Mouse (Mus musculus): ENCODE results near the gene Crebrf.
A peak's percentile ranks its signal among the peaks of the same experiment; 100 is the strongest.

The Crebrf gene

GRCm38 (mm10) chr17:26715271-26715758 lies at the start of gene Crebrf:
Crebrf (plus strand) TSS chr17:26715650.
- DNase-seq (ENCODE audit: low spot score in 2 of 2), result peak; percentile 99

DNA sequence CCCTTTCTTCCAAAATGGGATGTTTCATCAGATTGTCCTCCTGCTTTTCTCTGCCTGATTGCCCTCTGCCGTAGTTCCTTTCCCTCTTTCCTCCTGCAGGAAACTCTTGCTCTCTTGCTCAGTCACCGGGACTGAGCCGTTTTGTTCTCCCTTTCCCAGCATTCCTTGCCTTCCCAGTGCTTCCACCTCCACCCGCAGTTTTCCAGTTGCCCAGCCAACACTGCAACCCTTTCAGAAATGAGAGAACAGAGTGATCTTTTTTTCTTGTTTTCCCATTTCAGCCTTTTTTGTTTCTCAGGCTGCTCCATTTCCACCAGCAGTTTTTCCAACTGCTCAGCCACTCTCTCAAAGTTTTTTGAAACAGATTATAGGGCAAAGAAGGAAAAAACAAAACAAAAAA lies 44.2 kb upstream of the Crebrf start:
- DNase-seq (ENCODE audit: low spot score in 2 of 2), result no peak

DNA sequence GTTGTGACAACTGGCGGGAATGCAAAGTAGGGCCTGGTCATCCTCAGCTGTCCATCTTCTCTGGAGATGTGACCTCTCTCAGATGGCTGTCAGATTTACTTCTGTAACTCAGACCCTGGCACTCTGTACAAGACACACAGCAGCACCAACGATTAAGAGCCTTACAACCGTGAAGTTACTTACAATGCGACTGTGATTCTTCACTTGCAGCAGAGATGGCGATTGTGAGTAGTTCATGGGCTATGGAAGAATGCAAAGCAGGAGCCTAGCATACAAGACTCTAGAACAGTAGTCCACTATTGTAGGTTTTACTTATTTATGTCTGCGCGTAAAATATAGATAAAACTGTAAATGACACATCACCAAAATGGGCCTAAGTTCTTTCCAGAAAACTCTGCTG lies 39.6 kb upstream of the Crebrf start:
- DNase-seq (ENCODE audit: low spot score in 2 of 2), result no peak

DNA sequence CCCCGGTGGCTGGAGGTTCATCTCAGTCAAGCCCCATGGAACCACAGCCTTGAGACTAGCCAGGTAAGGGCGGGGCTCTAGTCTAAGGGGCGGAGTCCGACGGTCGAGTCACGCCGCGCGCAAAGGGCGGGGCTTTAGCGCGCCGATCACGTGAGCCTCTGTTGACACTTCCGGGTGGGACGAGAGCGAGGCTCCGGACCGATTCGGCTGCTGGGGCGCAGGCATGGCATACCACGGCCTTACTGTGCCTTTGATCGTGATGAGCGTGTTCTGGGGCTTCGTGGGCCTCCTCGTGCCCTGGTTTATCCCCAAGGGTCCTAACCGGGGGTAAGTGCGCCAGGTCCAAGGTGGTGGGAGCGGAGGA lies 39.2 kb upstream of the Crebrf start:
- peak; percentile 83 to 89 for DNase-seq (ENCODE audit: low spot score in 2 of 2)

GRCm38 (mm10) chr17:26676616-26677376 lies 38.7 kb upstream of the Crebrf start:
- DNase-seq (ENCODE audit: low spot score in 2 of 2), result peak; percentile 76 to 82

GRCm38 (mm10) chr17:26677711-26678637 lies 37.5 kb upstream of the Crebrf start:
- DNase-seq (ENCODE audit: low spot score in 2 of 2), result no peak

- no peak for DNase-seq (ENCODE audit: low spot score in 2 of 2)
Observed at GRCm38 (mm10) chr17:26681276-26681675, 34.2 kb upstream of the Crebrf start.

DNA sequence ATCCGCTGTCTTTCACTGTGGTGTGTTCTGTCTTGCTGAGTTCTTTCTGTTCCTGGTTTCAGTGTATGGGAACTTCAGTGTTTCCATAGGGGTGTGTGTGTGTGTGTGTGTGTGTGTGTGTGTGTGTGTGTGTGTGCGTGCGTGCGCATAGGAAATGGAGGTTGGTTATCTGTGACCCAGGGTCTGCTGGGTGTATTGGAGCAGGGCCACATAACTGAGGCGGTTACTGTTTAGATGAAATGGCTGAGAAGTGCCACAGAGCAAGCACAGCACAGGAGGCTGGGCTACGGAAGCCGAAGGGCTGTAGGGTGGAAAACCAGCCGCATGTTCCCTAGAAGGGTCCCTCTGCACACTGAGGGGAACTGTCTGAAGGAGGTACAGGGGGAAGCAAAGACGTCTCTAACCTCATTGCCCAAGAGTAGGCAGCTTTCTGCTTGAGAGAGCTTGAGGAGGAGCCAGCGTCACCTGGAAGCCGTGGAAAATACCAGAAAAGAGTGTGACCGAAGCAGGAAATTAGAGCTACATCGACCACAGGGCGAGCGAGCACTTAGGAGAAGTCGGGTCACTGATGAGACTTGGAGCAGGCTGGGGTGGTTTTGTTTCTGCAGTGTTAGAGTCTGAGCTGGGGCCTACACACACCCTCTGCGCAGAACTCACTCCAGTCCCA lies 29.0 kb upstream of the Crebrf start:
- DNase-seq (ENCODE audit: low spot score in 2 of 2), result no peak

DNA sequence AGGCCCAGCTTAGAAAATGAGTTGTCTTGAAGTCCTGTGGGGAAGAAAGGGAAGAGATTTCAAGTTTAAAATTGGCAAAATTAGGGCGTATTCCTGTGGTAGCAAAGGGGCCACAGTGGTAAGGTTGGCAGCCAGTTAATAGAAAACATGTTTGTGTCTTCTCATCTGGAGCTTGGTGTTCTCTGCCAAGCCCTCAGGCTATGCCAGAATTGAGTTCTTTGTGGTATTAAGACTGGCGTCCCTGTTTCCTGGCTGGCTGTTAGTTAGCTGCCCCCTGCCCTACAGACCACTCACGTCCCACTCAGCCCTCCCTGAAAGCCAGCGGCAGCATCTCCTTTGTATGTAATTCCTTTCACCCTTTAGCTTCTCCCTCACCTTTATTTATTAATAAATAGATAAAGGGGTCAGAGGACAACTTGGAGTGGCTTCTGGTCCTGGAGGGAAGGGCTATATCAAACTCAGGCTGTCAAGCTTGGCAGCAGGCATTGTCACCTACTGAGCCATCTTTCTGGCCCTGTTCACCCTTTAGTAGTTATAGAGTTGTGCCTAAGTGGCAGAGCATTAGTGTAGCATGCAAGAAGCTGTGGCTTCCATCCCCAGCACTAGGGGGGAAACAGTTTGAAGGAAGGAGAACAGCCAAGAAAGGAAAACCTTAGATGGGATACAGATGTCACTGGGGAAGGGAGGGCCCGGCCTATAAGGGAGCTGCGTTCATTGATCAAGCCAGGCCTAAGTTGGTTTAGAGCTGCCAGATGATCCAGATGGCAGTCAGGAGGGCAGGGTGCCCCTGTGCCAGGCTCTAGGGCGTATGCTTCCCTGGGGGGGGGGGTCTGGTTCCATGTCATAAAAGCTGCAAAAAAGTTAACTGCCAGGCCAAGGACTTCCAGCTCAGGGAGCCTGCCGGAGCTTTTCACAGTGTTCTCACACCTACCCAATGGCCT lies 26.4 kb upstream of the Crebrf start:
- no peak for DNase-seq (ENCODE audit: low spot score in 2 of 2)

DNA sequence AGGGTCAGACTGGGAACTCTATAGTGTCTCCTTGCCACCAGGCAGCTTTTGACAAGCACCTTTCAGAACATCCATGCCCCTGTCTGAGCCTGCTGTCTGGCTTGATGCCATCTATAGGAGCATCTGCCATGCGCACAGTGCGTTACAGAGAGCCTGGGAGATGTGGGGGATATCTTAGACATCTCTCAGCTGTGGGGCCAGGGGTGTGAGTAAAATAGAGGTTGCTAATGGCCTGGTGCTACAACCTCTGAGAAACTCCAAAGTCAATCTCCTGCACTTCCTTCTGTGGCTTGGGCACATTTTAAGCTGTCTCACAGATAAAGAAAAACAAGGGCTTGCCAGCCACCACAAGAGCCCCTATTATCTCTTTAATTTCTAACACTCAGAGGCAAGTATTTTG lies 25.6 kb upstream of the Crebrf start:
- no peak for DNase-seq (ENCODE audit: low spot score in 2 of 2)

GRCm38 (mm10) chr17:26690236-26690635 lies 25.2 kb upstream of the Crebrf start:
- no peak for DNase-seq (ENCODE audit: low spot score in 2 of 2)

GRCm38 (mm10) chr17:26691110-26691509 lies 24.3 kb upstream of the Crebrf start:
- no peak for DNase-seq (ENCODE audit: low spot score in 2 of 2)

DNA sequence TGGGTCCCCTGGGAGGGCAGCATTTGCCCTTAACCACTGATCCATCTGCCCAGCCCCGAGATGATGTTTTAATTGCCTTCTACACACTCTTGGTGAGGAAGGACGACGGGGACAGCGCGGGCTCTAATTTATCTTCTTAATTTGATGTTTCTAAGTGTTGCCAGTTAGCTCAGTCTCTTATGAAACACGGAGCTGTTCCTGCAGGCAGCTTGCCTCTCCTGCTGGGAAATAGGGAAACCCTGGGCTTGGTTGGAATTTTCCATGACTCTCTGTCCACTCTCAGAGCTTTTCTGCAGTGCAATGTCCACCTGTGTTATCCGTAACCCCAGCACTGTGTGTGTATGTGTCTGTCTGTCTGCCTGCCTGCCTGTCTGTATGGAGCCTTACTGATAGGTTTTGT lies 22.0 kb upstream of the Crebrf start:
- DNase-seq (ENCODE audit: low spot score in 2 of 2), result no peak

DNA sequence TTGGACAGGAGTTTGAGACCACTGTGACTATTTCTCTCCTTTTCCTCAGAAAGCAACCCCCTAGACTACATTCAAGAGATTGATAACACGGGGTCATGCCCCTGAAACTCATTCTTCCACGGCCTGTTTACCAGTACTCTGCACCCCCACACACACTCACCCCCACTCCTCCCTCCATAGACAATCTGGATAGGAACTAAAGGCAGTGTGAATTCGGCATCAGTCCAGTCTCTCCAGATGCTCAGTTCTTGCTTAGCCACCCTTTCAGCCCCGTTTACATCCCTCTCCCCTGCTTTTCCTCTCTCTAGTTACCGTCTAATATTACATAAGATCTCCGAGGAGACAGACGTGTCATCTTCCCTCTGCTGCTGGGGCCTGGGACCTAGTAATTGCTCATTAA lies 21.3 kb upstream of the Crebrf start:
- no peak for DNase-seq (ENCODE audit: low spot score in 2 of 2)

- no peak for DNase-seq (ENCODE audit: low spot score in 2 of 2)
Observed at GRCm38 (mm10) chr17:26695193-26695592, 20.3 kb upstream of the Crebrf start.

DNA sequence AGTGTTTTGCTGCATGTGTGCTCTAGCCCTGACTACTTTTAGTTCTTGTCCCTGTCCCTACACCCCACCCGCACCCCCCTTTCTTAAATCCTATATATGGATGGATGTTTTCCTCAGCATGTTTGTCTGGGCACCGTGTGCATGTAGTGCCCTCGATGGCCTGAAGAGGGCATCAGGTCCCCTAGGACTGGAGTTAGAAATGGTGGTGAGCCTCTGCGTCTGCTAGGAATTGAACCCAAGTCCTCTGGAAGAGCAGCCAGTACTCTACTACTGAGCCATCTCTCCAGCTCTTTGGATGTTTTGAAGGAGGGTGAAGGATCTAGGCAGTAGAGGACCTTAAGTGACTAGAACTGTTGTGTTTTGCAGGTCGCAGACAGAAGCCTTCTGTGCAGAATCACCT lies 16.6 kb upstream of the Crebrf start:
- no peak for DNase-seq (ENCODE audit: low spot score in 2 of 2)

DNA sequence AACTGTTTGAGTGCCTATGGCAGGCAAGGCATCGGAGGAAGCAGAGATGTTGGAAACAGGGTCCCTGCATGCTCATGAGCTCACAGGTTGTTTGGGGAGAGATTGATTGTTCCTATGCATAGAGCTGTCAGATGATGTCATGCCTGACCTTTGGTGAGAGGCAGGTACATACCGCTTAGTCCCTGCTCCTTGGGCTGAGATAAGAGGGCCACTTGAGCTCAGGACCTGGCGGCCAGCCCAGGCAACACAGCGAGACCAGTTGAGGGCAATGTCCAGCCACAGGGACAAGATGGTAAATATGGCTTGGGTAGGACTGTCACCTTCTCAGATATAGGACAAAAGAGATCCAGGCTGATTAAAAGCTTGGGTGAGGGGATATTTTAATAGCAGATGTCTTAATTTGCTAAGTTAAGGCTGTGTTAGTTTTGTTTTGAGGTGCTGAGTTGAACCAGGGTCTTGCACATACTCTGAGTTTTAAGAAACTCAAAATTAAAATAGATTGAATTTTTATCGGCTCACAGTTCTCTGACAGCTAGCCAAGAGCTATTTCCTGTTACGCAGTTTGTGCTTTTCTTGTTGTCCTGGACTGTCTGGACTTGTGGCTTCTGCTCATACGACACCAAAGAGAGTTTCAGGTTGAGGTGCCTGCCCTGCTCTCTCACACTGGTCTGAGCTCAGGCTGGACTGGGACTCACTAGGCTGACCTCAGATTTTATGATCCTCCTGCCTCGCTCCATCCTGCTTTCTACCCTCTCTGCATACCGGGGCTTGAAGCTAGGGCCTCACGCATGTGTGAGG lies 15.4 kb upstream of the Crebrf start:
- DNase-seq (ENCODE audit: low spot score in 2 of 2), result no peak

- DNase-seq (ENCODE audit: low spot score in 2 of 2), result no peak
Observed at GRCm38 (mm10) chr17:26701565-26701964, 13.9 kb upstream of the Crebrf start.

DNA sequence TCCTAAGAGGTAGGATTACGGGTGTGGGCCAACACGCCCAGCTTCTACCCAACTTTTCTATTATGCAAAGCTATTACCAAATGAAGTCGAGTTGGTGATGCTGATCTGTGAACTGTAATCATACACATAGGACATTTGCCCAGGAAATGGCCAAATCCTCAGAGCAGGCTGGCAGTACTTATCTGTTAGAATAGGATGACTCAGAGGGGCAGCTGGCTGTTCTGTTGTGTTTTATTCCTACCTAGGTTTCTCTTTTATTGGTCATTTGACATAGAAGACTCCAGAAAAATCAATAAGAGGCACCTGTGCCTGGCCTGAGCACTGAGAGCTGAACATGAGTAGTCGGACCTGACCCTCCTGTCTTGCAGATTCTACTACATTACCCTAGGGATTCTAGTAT lies 12.8 kb upstream of the Crebrf start:
- DNase-seq (ENCODE audit: low spot score in 2 of 2), result no peak

GRCm38 (mm10) chr17:26703671-26704070 lies 11.8 kb upstream of the Crebrf start:
- no peak for DNase-seq (ENCODE audit: low spot score in 2 of 2)

Data from urinary bladder, postnatal 4 days (tissue).